Mouse (Mus musculus) embryo, embryonic 10.5 days (tissue): ENCODE measurements at regions not wholly inside any gene's neighbourhood (a gene's known extent, or its start where the extent isn't known, plus 50 kb on each side); places are given as distances from the start of the nearest gene placed in this dataset.

Source experiments
- DNase-seq: peaks from one replicate; pipeline ENCODE4 v3.0.0-alpha.2; 2015; ENCODE audit warnings: low spot score

DNA sequence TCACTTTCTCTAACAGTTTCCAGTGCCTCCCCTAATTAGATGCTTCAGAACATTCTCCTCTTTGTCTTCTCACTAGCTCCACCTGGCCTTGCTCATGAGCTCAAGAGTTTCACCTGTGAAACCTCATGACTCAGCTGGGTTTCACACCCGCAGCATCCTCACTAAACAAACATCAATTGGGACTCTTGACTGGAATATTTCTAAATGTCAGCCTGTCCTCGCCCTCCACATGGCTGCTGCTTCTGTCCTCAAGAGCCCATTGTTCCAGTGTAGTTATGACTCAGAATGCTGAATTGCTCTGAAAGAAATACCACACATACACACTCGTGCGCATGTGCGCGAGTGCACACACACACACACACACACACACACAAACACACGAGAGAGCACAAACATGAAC, 407.2 kb downstream of the Prss52 start:
- DNase-seq = no peak

DNA sequence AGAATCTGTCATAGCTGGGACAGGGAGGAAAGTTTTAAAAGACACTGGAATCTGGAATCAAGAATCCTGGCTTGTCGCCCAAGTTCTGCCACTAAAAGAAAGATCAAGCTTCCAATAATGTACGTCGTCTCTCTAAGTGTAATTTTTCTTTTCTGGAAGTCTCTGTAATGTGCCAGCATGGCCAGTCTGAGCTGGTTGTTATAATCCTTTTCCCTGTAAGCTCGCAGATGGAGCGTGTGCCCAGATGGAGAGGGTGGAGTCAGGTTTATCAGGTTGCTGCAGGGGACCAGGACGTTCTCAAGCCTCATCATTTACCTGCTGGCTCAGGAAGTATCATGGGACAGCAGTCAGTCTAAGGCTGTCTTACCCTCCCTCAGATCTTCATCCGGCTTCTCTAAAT, 408.6 kb downstream of the Prss52 start:
- no peak for DNase-seq

DNA sequence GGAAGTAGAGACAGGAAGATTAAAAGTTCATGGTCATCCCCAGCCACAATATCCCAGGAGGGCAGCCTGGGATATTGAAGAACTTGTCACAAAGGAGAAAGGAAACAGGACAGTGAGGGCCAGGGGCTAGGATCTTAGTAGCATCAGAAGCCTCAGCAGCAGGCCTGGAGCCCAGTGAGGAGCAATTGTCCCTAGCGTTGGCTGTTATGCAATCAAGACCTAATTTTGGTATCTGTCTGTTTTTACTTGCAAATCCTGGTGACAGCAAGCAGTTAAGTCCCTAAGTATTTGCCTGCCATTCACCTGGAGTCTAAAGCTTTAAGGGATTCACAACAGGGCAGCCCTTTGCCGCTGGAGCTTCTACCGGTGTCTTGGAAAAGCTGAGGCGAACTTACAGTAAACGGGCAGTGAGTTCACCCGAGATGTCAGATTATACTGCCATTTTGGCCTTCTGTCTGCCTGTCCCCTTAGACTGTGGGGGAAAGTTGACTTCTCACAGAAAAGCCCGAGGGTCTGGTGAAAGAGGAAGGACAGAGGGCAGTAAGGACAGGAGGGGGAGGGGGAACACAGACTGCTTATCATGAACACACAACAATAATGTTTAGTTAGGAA, 413.6 kb downstream of the Prss52 start:
- no peak for DNase-seq

DNA sequence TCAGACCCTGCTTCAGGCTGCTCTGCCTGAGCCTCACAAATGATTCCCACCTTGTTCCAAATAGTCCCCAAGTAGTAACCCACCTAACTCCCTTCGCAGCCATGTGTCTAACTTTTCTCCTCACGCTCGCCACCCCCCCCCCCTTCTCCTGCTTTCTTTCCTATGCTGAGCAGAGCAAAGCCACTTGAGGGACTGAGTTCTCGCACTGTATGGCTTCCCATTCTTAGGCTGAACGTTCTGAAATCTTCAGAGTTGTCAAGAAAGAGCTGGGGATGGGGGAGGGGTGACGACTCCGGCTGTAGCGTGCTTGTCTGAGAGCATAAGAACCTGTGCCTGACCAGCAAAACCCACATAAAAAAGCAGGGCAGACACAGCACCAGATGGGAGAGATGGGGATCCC, 420.6 kb downstream of the Prss52 start:
- DNase-seq = peak; percentile 25

DNA sequence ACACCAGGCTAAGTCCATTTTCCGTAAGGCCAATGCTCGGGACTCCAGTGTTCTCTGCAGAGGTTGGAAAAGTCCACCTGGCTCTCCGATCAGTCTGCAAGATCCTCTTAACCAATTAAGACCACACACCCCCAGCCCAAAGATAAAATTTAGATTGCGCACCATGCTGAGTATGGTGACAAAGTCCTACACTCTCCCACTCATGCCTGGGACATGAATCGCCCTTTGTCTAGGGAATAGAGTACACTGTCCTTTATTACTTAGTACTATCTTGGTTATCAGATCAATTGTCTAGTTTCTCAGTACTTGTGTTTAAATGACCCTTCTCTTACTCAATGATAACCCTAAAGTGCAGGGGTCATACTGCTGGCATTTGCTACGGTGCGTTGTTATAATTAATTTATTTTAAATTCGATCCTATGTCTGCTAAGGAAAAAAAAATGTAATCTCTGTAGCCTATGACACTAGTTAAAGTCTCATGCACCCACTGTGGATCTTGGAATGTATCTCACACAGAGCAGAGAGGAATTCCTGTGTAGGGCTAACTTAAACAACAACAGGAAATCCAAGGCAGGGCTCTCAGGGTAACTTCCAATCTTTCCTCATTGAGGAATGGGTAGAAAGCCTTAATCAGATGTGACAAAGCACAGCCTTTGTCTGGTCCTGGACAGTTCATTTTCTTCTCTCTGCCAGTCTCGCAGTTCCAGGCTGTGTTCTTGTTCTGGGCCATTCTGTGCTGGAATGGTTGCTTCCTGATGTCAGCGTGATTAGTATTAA, 421.4 kb downstream of the Prss52 start:
- no peak for DNase-seq

DNA sequence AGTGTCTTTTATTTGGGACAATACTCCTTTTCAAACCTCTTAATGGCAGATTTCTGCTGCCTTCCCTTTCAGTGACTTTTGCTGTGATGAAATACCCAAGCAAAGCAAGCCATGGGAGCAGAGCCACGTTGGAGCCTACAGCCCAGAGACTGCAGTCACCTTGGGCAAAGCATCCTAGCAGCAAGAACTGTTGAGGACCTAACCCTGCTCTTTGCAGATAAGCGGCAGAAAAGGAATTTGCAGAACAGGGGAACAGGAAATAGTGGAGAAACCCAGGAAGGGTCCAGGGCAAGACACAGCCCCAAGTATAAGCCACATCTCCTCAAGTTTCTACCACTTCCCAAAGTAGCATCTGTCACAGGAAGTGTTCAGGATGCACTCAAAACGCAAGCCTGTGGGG, 426.5 kb downstream of the Prss52 start:
- DNase-seq = no peak

DNA sequence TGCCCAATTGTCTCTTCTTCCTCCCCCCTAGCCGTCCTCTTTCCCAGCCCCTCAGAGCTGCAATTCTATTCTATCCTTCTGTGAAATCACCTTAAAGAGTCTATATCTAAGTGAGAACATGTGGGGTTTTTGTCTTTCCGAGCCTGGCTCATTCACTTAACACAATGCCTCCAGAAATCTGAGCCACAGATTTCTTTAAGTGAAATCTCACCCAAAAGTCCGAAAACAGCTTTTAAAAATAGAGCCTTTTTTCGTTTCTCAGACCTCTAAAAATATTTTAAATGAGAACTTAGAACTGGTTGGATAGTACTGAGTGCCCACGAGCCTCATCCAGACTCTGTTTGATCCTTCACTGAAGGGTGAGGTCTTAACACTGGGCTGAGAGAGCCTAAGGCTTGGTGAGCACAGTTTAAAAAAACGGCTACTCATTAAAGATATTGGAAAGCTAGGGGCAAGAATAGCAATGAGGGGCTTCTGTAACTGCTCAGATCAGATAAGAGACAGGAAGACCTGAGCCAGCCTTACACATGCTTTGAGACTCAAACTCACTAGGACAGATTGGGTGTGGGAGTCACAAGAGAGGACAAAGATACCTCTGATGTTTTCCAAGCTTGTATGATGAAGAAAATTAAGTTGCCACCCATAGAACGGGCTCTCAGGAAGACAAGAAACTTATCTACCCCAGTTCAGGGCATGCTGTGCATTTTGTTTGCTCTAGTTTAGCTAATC, 427.3 kb downstream of the Prss52 start:
- no peak for DNase-seq

DNA sequence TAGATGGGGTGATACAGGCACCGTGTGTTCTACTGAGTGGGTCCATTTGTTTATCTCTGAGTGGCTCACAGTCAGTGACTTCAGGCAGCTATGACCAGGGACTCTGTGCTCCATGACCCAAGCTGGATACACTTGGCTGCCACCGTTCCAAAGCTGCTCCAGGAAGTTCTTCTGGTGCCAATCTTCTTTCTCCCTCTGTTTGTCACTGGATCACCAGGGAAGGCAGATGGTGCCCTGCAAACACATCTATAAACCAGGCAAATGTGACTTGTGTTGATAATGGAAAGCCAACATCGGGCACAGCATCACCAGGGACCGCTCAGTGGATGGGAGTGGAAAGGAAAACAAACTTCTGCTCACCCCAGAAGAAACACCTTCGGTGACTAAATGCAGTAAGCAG, 428.3 kb downstream of the Prss52 start:
- DNase-seq = no peak

DNA sequence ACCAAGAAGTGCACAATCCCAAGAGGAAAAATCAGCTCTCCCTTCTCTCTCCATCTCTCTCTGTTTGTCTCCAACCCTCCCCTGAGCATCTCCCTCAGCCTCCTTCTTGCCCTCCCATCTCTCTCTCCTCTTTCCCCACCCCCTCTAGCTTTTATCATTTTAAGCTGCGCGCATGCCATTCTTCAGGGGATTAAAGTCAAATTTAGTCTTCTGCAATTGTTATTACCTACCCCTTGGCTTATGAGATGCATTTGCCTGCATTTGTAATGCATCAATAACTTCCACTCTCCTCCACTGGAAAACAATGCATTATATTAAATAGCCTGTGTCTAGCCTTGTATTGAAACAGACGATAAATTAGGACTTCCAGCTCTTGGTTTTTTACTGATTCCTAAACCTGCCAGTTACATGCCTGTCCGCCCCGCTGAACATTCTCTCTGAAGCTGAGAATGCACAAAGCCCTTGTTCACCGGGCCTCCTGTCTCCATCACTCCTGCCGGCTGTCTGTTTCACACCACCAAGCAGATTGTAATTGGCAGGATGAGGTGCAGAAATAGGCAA, 429.6 kb downstream of the Prss52 start:
- peak; percentile 36 for DNase-seq

DNA sequence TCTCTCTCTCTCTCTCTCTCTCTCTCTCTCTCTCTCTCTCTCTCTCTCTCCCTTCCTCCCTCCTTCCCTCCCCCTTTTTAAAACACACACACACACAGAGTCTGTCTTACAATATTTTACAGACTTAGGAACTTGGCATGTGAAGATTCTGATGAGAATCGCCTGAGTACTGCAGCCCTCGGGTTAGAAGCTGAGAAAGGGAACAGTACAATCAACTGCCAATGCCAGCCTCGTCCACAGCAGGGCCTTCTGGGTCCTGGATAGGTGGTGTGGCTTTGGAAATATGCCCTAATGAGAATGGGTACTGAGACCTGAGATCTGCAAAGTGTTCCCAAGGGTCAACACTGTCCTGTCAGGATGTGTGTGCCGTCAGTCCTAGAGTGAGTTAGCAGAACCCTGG, 430.1 kb downstream of the Prss52 start:
- no peak for DNase-seq

DNA sequence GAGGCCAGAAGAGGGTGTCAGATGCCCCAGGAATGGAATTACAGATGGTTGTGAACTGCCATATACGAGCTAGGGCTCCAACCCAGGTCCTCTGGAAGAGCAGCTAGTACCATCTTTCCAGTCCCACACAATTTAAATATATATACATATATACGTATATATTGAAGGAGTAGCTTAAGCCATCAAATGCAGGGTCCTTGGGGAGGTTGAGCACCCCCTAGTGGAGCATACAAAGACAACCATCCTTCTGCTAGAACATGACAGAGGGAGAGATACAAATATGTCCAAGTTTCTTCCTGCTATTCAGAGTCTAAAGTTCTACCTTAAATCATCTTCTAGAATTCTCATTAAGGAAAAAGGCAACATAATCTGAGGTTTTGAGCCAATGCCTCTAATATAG, 435.4 kb downstream of the Prss52 start:
- DNase-seq = peak; percentile 47

DNA sequence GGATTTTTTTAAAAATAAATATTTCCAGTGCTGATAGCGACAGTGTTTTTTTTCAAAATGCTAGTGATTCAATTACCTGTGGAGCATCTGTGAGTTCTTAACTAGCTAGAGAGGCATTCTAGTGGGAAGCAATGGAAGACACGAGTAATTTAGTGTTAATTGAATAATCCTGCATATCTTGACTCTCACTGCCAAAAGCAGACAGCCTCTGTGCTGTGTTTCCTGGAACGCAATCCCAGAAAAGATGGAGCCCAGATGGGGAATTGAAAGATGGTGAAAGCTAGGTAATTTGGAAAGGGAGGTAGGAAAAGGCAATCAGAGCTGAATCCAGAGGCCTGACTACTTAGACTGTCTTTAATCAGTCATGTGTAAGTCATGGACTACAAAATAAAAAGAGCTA, 441.0 kb downstream of the Prss52 start:
- no peak for DNase-seq

DNA sequence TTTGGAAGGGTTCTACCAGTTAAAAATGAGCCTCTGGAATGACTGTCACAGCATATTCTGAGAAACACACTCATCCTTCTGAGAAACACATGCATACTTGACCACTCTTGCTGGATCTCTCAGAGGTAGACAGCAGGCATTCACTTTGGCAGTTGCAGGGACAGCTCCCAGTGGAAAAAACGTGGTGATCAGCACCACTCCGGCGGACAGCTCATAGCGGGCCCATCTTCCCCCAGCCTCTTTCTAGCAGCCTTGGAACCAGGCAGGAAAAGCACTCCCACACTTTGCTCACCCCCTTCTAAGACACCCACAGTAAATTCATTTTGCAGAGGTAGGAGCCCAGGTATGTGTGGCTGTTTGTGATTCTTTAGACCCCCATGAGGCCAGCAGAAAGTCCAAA, 442.7 kb downstream of the Prss52 start:
- DNase-seq = peak; percentile 81

DNA sequence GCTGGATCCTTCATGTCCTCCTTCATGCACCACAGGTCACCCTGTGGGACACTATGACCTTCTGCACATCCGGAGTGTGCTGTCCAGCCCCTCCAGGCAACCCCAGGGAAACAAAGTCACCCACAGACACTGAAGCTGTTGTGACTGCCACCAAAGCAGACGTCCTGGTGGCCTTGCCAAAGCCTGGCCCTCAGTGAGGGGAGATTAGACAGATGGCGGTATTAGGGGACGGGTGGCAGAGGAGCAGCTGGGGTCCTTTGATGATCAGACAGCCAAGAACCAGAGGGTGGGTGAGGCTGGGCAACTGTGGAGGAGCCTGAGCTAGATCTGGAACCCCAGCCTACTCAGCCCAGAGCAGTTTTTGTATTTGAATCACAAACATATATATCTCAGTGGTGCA, 448.9 kb downstream of the Prss52 start:
- no peak for DNase-seq

DNA sequence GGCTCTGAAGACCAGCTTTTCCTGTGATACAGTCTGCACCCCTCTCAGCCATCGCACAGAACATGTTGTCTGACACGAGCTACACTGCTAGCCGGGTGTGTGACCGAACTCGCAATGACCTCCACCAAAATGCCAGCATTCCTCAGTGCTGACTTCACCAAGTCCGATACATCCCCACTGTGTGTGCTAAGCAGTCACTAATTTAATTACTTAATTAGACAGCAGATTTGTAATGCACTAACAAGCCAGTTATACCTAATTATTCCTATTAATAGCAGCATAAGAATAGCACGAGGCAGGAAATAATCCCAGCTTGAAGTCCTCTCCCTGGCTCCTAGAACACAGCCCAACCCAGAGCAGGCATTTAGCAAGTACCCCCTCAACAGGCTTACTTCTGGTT, 452.0 kb downstream of the Prss52 start:
- DNase-seq = no peak

DNA sequence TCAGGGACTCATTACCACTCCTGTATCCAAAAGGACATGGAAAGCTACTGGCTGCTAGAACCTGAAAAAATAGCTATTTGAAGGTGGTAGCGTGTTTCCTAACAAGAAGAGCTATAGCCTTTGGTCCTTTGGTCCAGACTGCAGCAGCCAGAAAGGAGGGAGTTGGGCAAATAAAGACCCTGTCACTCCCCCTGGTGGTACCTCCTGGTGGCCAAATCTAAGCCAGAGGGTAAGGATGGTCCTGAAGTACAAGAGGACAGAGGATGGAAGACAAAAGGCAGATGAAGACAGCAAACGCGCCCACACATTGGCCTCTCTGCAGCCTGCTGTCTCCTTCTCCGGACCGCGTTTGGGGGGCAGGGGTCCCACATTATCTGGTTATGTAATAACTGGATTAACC, 453.4 kb downstream of the Prss52 start:
- no peak for DNase-seq

DNA sequence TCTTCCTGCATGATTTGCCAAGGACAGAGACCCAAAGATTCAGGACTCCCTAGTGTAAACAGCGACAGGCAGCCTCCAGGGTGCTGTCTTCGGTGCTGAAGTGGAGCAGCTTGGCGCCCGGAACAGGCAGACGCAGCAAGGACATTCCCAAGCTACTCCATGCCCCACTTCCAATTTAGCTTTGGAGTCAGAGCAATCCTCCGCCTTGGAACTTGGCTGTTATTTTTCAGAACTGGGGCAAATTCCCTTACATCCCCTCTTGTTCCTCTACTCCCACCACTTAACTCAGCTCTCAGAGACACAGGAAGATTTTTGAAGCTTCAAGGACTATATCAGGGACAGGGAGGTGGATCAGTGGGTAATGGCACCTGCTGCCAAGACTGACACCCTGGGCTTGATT, 464.6 kb downstream of the Prss52 start:
- peak; percentile 73 for DNase-seq

DNA sequence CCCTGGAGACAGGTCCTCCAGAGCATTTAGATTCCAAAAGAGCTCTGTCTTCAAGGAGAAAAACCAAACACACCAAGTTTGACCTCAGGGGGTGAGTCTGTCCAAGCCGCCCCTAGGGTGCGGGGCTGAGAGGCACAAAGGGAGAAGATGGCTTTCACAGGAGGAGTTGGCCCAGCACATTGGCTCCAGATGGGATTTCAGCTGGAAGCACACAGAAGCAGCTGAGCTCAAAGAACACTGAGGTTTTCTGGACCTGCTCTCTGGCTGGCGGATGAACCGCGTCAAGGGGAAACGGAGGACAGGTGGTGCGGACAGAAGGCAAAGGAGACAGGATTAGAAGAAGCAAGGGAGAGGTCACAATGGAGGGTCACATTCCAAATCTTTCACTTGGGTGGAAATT, 466.9 kb downstream of the Prss52 start:
- no peak for DNase-seq

DNA sequence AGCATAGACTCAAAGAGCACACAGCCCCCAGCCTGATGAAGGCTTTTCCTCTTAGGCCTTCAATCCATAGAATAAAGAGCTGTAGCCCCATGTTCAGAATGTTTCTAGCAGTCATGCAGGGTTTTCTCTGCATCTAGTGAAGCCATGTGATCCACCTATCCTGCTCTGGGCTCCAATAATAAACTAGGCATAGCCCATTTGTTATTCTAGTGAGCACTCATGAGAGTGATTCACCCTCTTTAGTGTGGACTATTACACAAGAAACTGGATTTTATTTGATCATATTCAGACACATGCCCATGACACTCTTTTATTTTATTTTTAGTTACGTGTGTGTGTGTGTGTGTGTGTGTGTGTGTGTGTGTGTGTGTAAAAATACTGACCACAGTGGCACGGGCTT, 468.7 kb downstream of the Prss52 start:
- no peak for DNase-seq

DNA sequence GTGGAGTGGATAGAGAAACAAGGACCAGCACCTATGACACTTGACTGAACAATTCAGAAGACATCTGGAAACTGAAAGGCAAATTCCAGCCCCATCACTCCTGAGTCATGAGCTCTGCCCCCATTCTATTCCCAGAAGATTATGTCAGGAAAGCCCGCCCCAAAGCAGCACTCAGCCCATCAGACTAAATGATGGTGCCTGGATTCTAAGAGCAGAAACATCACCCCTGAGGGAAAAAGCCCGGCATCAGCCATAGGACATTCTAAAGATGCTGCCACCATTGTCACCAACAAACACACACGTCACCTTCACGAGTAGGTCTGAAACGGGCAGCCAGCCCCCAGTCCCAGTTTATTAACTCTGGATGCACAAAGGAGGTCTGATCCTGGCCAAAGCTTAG, 469.7 kb downstream of the Prss52 start:
- no peak for DNase-seq

DNA sequence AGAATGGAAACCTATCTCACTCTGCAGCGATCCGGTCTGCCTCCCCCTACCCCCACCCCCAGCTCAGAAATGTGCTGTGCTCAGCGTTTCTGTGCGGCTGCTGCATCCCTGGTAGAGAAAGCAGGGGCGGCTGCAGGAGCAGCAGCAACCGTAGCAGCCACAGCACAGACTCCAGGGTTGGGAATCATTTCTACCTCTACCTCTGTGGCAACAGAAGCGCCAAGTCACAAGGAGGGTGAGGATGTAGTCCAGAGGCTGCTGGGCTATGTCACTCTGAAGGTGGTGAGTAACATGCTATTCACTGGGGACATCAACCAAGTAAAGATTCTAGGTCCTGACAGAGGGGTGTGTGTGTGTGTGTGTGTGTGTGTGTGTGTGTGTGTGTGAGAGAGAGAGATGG, 470.2 kb downstream of the Prss52 start:
- no peak for DNase-seq

DNA sequence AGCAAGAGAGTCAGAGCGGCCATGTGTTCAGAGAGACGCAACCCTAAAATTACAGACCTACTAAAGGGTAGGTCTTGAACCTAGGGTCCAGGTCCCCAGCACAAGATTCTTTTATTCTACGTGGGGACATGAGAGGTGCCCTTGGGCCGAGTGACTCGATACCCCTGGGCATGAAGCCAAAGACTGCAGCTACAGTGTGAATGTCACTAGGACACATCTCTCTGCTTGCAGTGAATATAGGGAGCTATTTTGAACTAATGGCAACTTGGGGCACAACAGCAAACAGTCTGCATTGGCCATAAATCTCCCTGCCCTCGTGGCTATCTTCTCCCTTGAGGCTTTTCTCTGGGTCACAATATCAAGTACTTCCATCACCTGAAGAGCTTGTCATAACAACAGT, 470.7 kb downstream of the Prss52 start:
- no peak for DNase-seq

DNA sequence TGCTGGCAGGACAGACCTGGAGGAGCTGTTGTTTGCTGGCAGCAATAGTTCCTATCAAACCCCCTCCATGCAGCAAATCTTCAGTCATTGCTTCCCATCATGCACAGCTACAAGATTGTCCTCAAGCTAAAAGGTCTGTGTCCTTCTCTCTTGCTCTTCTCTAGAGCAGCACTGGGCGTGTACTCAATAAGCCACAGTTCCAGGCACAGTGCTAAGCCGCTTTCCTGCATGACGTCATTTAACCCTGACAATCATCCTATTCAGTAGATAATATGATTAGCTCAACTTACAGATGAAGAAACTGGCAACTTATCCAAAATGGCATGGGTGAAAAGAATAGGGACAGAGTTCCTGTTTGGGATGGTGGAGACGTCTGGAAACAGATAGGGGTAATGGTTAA, 471.9 kb downstream of the Prss52 start:
- no peak for DNase-seq
